Mouse (Mus musculus) small intestine, adult 2 months (tissue): ENCODE results near the gene Evi5.

ENCODE experiments used
- CTCF ChIP-seq: fragments of 200-500 bp; IDR thresholded peaks from 2 replicates; pipeline ENCODE4 v1.5.1; 2012; ENCODE audit warnings: low read depth, mild to moderate bottlenecking, control low read depth, inconsistent platforms, low read length, moderate library complexity, mixed read lengths; ENCODE audit not compliant: insufficient replicate concordance, insufficient read length; ENCODE audit errors: extremely low read depth
- POLR2A ChIP-seq: fragments of 200-500 bp; IDR thresholded peaks from 2 replicates; pipeline ENCODE4 v1.6.1; 2012; ENCODE audit warnings: low read depth, mild to moderate bottlenecking, control low read depth, inconsistent platforms, low read length, moderate library complexity

DNA sequence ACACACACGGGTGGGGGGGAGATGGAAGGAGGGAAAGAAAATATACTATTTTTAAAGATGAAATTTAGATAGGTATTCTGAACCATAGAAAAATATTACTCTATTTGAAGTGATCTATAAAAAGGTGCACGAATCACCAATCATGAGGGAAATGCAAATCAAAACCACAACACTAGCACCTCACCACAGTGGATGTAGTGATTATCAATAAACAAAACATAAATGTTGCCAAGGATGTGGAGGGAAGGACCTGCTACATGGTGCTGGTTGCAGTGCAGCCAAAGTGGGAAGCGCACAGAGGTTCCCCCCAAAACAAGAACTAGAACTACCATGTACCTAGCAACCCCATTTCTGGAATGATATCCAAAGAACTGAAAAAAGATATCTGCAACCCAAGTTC is 179.9 kb downstream of the Evi5 start:
- TF ChIP-seq POLR2A = no peak
- no peak for TF ChIP-seq CTCF
